Mouse (Mus musculus): ENCODE measurements around the gene Fmo2.

The Fmo2 gene

GRCm38 (mm10) chr1:162891980-162892451, 6.5 kb downstream of the Fmo2 start:
- no peak for DNase-seq (ENCODE audit: low spot score)

- no peak for DNase-seq (ENCODE audit: low spot score)
Measured at GRCm38 (mm10) chr1:162888646-162889045, 9.9 kb downstream of the Fmo2 start.

GRCm38 (mm10) chr1:162887644-162888043, 10.9 kb downstream of the Fmo2 start:
- no peak for DNase-seq (ENCODE audit: low spot score)

GRCm38 (mm10) chr1:162886138-162886816, 12.2 kb downstream of the Fmo2 start:
- no peak for DNase-seq (ENCODE audit: low spot score)

GRCm38 (mm10) chr1:162882681-162883080, 15.8 kb downstream of the Fmo2 start:
- no peak for DNase-seq (ENCODE audit: low spot score)

GRCm38 (mm10) chr1:162879595-162880369, 18.7 kb downstream of the Fmo2 start:
- no peak for DNase-seq (ENCODE audit: low spot score)

- no peak for DNase-seq (ENCODE audit: low spot score)
Measured at GRCm38 (mm10) chr1:162875091-162875490, 23.4 kb downstream of the Fmo2 start.

- no peak for DNase-seq (ENCODE audit: low spot score)
Measured at GRCm38 (mm10) chr1:162871701-162872311, 26.7 kb downstream of the Fmo2 start.

GRCm38 (mm10) chr1:162870978-162871377, 27.5 kb downstream of the Fmo2 start:
- DNase-seq (ENCODE audit: low spot score), result no peak

- no peak for DNase-seq (ENCODE audit: low spot score)
Measured at GRCm38 (mm10) chr1:162867396-162867795, 31.1 kb downstream of the Fmo2 start.

- no peak for DNase-seq (ENCODE audit: low spot score)
Measured at GRCm38 (mm10) chr1:162866280-162866681, 32.2 kb downstream of the Fmo2 start, which contains the start of gene Fmo1. Gene Fmo1 (minus strand): TSS chr1:162866610.

GRCm38 (mm10) chr1:162865493-162865830, 33.1 kb downstream of the Fmo2 start:
- DNase-seq (ENCODE audit: low spot score), result no peak

- no peak for DNase-seq (ENCODE audit: low spot score)
Measured at GRCm38 (mm10) chr1:162864816-162865492, 33.6 kb downstream of the Fmo2 start.

GRCm38 (mm10) chr1:162864279-162864678, 34.2 kb downstream of the Fmo2 start:
- DNase-seq (ENCODE audit: low spot score), result no peak

GRCm38 (mm10) chr1:162863579-162863978, 34.9 kb downstream of the Fmo2 start:
- DNase-seq (ENCODE audit: low spot score), result no peak

GRCm38 (mm10) chr1:162862328-162862727, 36.2 kb downstream of the Fmo2 start:
- DNase-seq (ENCODE audit: low spot score), result no peak

- no peak for DNase-seq (ENCODE audit: low spot score)
Measured at GRCm38 (mm10) chr1:162859996-162860605, 38.4 kb downstream of the Fmo2 start.

GRCm38 (mm10) chr1:162859545-162859976, 39.0 kb downstream of the Fmo2 start:
- DNase-seq (ENCODE audit: low spot score), result no peak

- no peak for DNase-seq (ENCODE audit: low spot score)
Measured at GRCm38 (mm10) chr1:162858748-162859130, 39.8 kb downstream of the Fmo2 start.

GRCm38 (mm10) chr1:162857766-162858747, 40.5 kb downstream of the Fmo2 start:
- DNase-seq (ENCODE audit: low spot score), result no peak

Data from spleen, adult 12 weeks (tissue).